Mouse (Mus musculus): Measurements from ENCODE around the gene 1700029F12Rik. TPM values are rescaled to one million over a fixed set of nuclear protein-coding genes. Genes with fewer than 3 reads are reported as not detected.

The 1700029F12Rik gene
- total and polyA plus RNA-seq, 2 experiments from 2014 or later = not detected

- no peak overlapping the region for H3K27ac ChIP-seq (ENCODE audit: low read depth)
- ATAC-seq (ENCODE audit: insufficient read depth, low read depth) (no peak), DNase-seq (ENCODE audit: low spot score) (no peak)
- no peak overlapping the region for H3K9ac ChIP-seq (replicated peaks; ENCODE audit: low read depth, low read length)
- 78% methylated on average over 1 of the region's 1 CpGs for WGBS
- no peaks in the 10 kb centered on the region for H3K9me3 ChIP-seq (replicated peaks; ENCODE audit: control insufficient read depth, low read length)
- no peaks in the 10 kb centered on the region for H3K27me3 ChIP-seq (ENCODE audit: control insufficient read depth, insufficient read depth, low read length)
- no peak overlapping the region for H3K4me2 ChIP-seq (ENCODE audit: low read depth, low read length)
- no peak overlapping the region for H3K4me3 ChIP-seq (ENCODE audit: low read depth, low read length)
- no peak for TF ChIP-seq EP300 (IDR thresholded peaks at IDR 0.05; ENCODE audit: low read depth)
- no peak for TF ChIP-seq CTCF (IDR thresholded peaks at IDR 0.05; ENCODE audit: low read depth)
- no peaks in the 10 kb centered on the region for H3K4me1 ChIP-seq (ENCODE audit: control insufficient read depth, insufficient read depth)
- H3K36me3 ChIP-seq (replicated peaks; ENCODE audit: control insufficient read depth, insufficient read depth, low read length) = no peaks in the 10 kb centered on the region
Observed at GRCm38 (mm10) chr13:96997080-96997479, 37.1 kb downstream of the 1700029F12Rik start.

- 36% methylated on average over 5 of the region's 5 CpGs for WGBS
- H3K4me2 ChIP-seq (ENCODE audit: low read depth, low read length) = no peak overlapping the region
- TF ChIP-seq EP300 (IDR thresholded peaks at IDR 0.05; ENCODE audit: low read depth) = no peak
- no peak for TF ChIP-seq CTCF (IDR thresholded peaks at IDR 0.05; ENCODE audit: low read depth)
Observed at GRCm38 (mm10) chr13:96995243-96995642, 38.9 kb downstream of the 1700029F12Rik start.

DNA sequence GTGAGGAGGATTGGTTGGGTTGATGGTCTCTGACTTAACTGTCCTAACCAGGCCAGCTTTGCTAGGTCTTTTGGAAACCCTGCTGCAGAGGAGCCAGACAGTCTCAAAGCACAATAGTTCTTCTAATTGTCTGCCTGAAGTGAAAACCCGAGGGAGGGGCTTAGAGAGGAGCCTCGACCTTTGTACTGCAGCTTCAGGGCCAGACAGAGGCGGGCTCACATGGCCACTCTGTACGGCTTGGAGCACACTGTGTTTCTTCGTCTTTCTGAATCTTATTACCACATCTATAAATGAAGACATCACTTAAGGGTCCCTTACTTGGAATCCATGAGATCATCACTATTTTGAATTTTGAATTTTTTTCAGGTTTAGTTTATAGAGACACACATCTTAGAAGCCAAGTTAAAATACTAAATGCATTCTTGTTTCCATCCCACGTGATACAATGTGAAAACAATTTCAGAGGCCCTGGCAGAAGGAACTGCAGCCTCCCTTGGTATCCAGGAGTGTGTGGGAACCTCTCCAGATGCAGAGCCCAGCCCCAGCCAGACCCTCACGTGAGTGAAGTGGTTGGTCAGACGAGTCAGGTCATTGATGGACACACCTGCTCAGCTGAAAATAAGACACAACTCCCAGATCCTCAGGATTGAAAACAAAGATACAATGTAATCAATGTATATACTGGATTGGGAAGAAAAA lies 40.7 kb downstream of the 1700029F12Rik start:
- Histone ChIP-seq H3K4me1 (ENCODE audit: control insufficient read depth, insufficient read depth) (no peaks in the 10 kb centered on the region), H3K4me3 (ENCODE audit: low read depth, low read length) (no peak overlapping the region)
- WGBS = 55% methylated on average over 8 of the region's 8 CpGs

More at GRCm38 (mm10) chr13:96995243-96995642, 38.9 kb downstream of the 1700029F12Rik start:
- Histone ChIP-seq H3K36me3 (replicated peaks; ENCODE audit: control insufficient read depth, insufficient read depth, low read length) (no peaks in the 10 kb centered on the region), H3K27ac (ENCODE audit: low read depth) (no peak overlapping the region), H3K27me3 (ENCODE audit: control insufficient read depth, insufficient read depth, low read length) (no peaks in the 10 kb centered on the region), H3K9me3 (replicated peaks; ENCODE audit: control insufficient read depth, low read length) (no peaks in the 10 kb centered on the region), H3K4me1 (ENCODE audit: control insufficient read depth, insufficient read depth) (no peaks in the 10 kb centered on the region), H3K4me3 (ENCODE audit: low read depth, low read length) (no peak overlapping the region), H3K9ac (replicated peaks; ENCODE audit: low read depth, low read length) (no peak overlapping the region)
- DNase-seq (ENCODE audit: low spot score) (no peak), ATAC-seq (ENCODE audit: insufficient read depth, low read depth) (no peak)

DNA sequence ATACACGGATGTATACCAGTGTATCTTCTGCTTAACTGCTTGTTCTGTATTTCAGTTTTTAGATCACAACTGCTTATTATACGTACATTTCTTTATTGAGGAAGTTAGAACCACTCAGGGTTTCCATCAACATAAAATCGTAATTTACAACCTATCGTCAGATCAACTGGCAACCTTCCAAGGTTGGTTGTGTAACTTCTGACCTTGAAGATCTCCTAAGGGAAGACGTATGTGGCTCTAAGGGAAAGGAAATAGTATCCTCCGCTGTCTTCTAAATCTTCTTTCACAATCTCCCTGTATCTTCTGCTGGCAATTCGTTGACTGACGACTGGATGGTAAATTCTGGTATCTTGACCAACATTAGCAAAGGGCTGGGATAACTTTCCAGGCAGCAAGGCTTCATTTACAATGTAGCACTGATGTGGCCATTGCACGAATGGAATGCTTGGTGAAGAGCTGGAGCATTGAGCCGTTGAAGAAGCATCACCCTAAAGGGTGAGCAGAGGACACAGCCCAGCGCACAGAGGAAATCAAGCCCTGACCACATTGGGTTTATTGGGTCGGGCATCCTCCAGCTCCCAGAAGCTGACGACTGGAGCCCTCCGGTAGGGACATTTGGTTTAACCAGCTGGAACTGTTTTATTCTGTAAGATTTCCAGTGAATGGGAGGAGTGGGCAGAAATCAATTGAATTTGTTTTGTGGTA lies 43.4 kb downstream of the 1700029F12Rik start:
- H3K27ac ChIP-seq (ENCODE audit: low read depth) = no peak overlapping the region
- whole genome bisulfite sequencing = 79% methylated on average over 14 of the region's 14 CpGs
- no peak overlapping the region for H3K4me2 ChIP-seq (ENCODE audit: low read depth, low read length)
- H3K4me3 ChIP-seq (ENCODE audit: low read depth, low read length) = no peak overlapping the region
- H3K9me3 ChIP-seq (replicated peaks; ENCODE audit: control insufficient read depth, low read length) = no peaks in the 10 kb centered on the region
- H3K36me3 ChIP-seq (replicated peaks; ENCODE audit: control insufficient read depth, insufficient read depth, low read length) = no peaks in the 10 kb centered on the region
- no peaks in the 10 kb centered on the region for H3K27me3 ChIP-seq (ENCODE audit: control insufficient read depth, insufficient read depth, low read length)
- DNase-seq (ENCODE audit: low spot score) (no peak), ATAC-seq (ENCODE audit: insufficient read depth, low read depth) (no peak)
- no peak overlapping the region for H3K9ac ChIP-seq (replicated peaks; ENCODE audit: low read depth, low read length)
- no peaks in the 10 kb centered on the region; the same call in 1 of the 2 replicates for H3K4me1 ChIP-seq (ENCODE audit: control insufficient read depth, insufficient read depth)
- TF ChIP-seq EP300 (IDR thresholded peaks at IDR 0.05; ENCODE audit: low read depth) (no peak), CTCF (IDR thresholded peaks at IDR 0.05; ENCODE audit: low read depth) (no peak)

More for the DNA sequence above, 40.7 kb downstream of the 1700029F12Rik start:
- H3K4me2 ChIP-seq (ENCODE audit: low read depth, low read length) = no peak overlapping the region
- no peak overlapping the region for H3K9ac ChIP-seq (replicated peaks; ENCODE audit: low read depth, low read length)
- no peaks in the 10 kb centered on the region for H3K36me3 ChIP-seq (replicated peaks; ENCODE audit: control insufficient read depth, insufficient read depth, low read length)
- no peak overlapping the region for H3K27ac ChIP-seq (ENCODE audit: low read depth)
- TF ChIP-seq EP300 (IDR thresholded peaks at IDR 0.05; ENCODE audit: low read depth) (no peak), CTCF (IDR thresholded peaks at IDR 0.05; ENCODE audit: low read depth) (no peak)
- H3K9me3 ChIP-seq (replicated peaks; ENCODE audit: control insufficient read depth, low read length) = no peaks in the 10 kb centered on the region
- DNase-seq (ENCODE audit: low spot score) = no peak
- no peaks in the 10 kb centered on the region for H3K27me3 ChIP-seq (ENCODE audit: control insufficient read depth, insufficient read depth, low read length)
- no peak for ATAC-seq (ENCODE audit: insufficient read depth, low read depth)

DNA sequence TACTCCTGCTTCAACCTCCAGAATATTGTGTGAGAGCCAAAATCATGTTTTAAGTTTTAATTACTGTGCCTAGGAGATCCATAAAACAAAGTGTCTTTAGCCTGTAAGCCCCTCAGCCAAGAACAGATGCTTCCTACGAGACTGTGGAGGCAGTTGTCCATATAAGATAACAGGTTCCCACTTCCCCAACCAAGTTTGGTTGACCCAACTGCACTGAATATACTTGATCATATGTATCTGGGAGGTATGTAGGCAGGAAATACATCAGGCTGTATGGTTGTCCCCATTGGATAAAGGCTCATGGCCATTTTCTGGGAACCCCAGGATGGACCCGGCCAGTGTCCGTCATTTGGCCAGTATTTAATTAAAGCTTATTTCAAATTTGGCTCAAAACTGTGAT lies 44.1 kb downstream of the 1700029F12Rik start:
- ATAC-seq (ENCODE audit: insufficient read depth, low read depth) = no peak
- Histone ChIP-seq H3K36me3 (replicated peaks; ENCODE audit: control insufficient read depth, insufficient read depth, low read length) (no peaks in the 10 kb centered on the region), H3K27me3 (ENCODE audit: control insufficient read depth, insufficient read depth, low read length) (no peaks in the 10 kb centered on the region), H3K4me1 (ENCODE audit: control insufficient read depth, insufficient read depth) (no peaks in the 10 kb centered on the region; the same call in 1 of the 2 replicates), H3K4me3 (ENCODE audit: low read depth, low read length) (no peak overlapping the region), H3K9me3 (replicated peaks; ENCODE audit: control insufficient read depth, low read length) (no peaks in the 10 kb centered on the region), H3K9ac (replicated peaks; ENCODE audit: low read depth, low read length) (no peak overlapping the region), H3K27ac (ENCODE audit: low read depth) (no peak overlapping the region), H3K4me2 (ENCODE audit: low read depth, low read length) (no peak overlapping the region)
- TF ChIP-seq CTCF (IDR thresholded peaks at IDR 0.05; ENCODE audit: low read depth) (no peak), EP300 (IDR thresholded peaks at IDR 0.05; ENCODE audit: low read depth) (no peak)
- WGBS = 83% methylated on average over 3 of the region's 3 CpGs
- no peak for DNase-seq (ENCODE audit: low spot score)

Measured in heart, postnatal 0 days (tissue).